Mouse (Mus musculus): ENCODE results near the gene Slc28a1. TPM values are rescaled to one million over a fixed set of nuclear protein-coding genes. Genes with fewer than 3 reads are reported as not detected.

The Slc28a1 gene
- polyA plus RNA-seq, 1 experiment = 1.0 TPM

GRCm38 (mm10) chr7:81212697-81213346, 98.2 kb downstream of the Slc28a1 start:
- TF ChIP-seq CTCF (IDR thresholded peaks at IDR 0.05; ENCODE audit: control insufficient read depth, insufficient read depth, low read length) (peak; percentile 17; the same call in 1 of the 2 replicates), POLR2A (IDR thresholded peaks at IDR 0.05; ENCODE audit: borderline replicate concordance, control insufficient read depth, low read depth, low read length) (peak; percentile 42; the same call in 1 of the 2 replicates)
- peak overlapping the region; percentile 97 for H3K27ac ChIP-seq (ENCODE audit: control insufficient read depth, insufficient read depth, low read depth, low read length, poor library complexity)
- WGBS = under 1% methylated on average over 57 of the region's 57 CpGs
- peak overlapping the region; percentile 67 for H3K4me3 ChIP-seq (replicated peaks; ENCODE audit: control insufficient read depth, low read depth, low read length)
- no peaks in the 10 kb centered on the region for H3K4me1 ChIP-seq (ENCODE audit: control insufficient read depth, insufficient read depth, low read length)

- WGBS = under 1% methylated on average over 122 of the region's 128 CpGs
- Histone ChIP-seq H3K4me3 (replicated peaks; ENCODE audit: control insufficient read depth, low read depth, low read length) (peak within 1 kb of the TSS; percentile 69), H3K4me1 (ENCODE audit: control insufficient read depth, insufficient read depth, low read length) (no peaks in the 10 kb centered on the region), H3K27ac (ENCODE audit: control insufficient read depth, insufficient read depth, low read depth, low read length, poor library complexity) (peak within 1 kb of the TSS; percentile 97)
- TF ChIP-seq POLR2A (IDR thresholded peaks at IDR 0.05; ENCODE audit: borderline replicate concordance, control insufficient read depth, low read depth, low read length) = no peak
- no peak for TF ChIP-seq CTCF (IDR thresholded peaks at IDR 0.05; ENCODE audit: control insufficient read depth, insufficient read depth, low read length)
Observed at GRCm38 (mm10) chr7:81213347-81214152, 99.0 kb downstream of the Slc28a1 start, which contains the start of gene Pde8a. TSS of gene Pde8a (plus strand) at chr7:81213596.

- 23% methylated on average over 40 of the region's 40 CpGs for WGBS
- H3K4me3 ChIP-seq (replicated peaks; ENCODE audit: control insufficient read depth, low read depth, low read length) = peak overlapping the region; percentile 69
- TF ChIP-seq CTCF (IDR thresholded peaks at IDR 0.05; ENCODE audit: control insufficient read depth, insufficient read depth, low read length) = no peak
- TF ChIP-seq POLR2A (IDR thresholded peaks at IDR 0.05; ENCODE audit: borderline replicate concordance, control insufficient read depth, low read depth, low read length) = no peak
- peak overlapping the region; percentile 97 for H3K27ac ChIP-seq (ENCODE audit: control insufficient read depth, insufficient read depth, low read depth, low read length, poor library complexity)
- H3K4me1 ChIP-seq (ENCODE audit: control insufficient read depth, insufficient read depth, low read length) = no peaks in the 10 kb centered on the region; the same call in 1 of the 2 replicates
Observed at GRCm38 (mm10) chr7:81214153-81214907, 99.7 kb downstream of the Slc28a1 start.

GRCm38 (mm10) chr7:81215950-81216349, 101.4 kb downstream of the Slc28a1 start:
- Histone ChIP-seq H3K27ac (ENCODE audit: control insufficient read depth, insufficient read depth, low read depth, low read length, poor library complexity) (no peak overlapping the region), H3K4me1 (ENCODE audit: control insufficient read depth, insufficient read depth, low read length) (no peaks in the 10 kb centered on the region; the same call in 1 of the 2 replicates), H3K4me3 (replicated peaks; ENCODE audit: control insufficient read depth, low read depth, low read length) (no peak overlapping the region)
- TF ChIP-seq CTCF (IDR thresholded peaks at IDR 0.05; ENCODE audit: control insufficient read depth, insufficient read depth, low read length) = no peak
- no peak for TF ChIP-seq POLR2A (IDR thresholded peaks at IDR 0.05; ENCODE audit: borderline replicate concordance, control insufficient read depth, low read depth, low read length)
- WGBS = 77% methylated on average over 1 of the region's 1 CpGs

GRCm38 (mm10) chr7:81219321-81219720, 104.7 kb downstream of the Slc28a1 start:
- H3K4me3 ChIP-seq (replicated peaks; ENCODE audit: control insufficient read depth, low read depth, low read length) = no peak overlapping the region
- H3K4me1 ChIP-seq (ENCODE audit: control insufficient read depth, insufficient read depth, low read length) = no peaks in the 10 kb centered on the region; the same call in 1 of the 2 replicates
- 70% methylated on average over 7 of the region's 7 CpGs for WGBS
- H3K27ac ChIP-seq (ENCODE audit: control insufficient read depth, insufficient read depth, low read depth, low read length, poor library complexity) = no peak overlapping the region
- TF ChIP-seq POLR2A (IDR thresholded peaks at IDR 0.05; ENCODE audit: borderline replicate concordance, control insufficient read depth, low read depth, low read length) = no peak
- no peak for TF ChIP-seq CTCF (IDR thresholded peaks at IDR 0.05; ENCODE audit: control insufficient read depth, insufficient read depth, low read length)

Other genes starting within 250 kb of the Slc28a1 start
- 11.1 and 12.8 TPM in 2 replicates for gene Wdr73, start 213.5 kb upstream of the Slc28a1 start, polyA plus RNA-seq (2011; ENCODE audit: insufficient read depth, insufficient read length, low replicate concordance, missing spikeins)
- 5.4 and 21.2 TPM in 2 replicates for gene Nmb, start 209.7 kb upstream of the Slc28a1 start, polyA plus RNA-seq (2011; ENCODE audit: insufficient read depth, insufficient read length, low replicate concordance, missing spikeins)
- gene Sec11a, start 167.0 kb upstream of the Slc28a1 start, polyA plus RNA-seq (2011; ENCODE audit: insufficient read depth, insufficient read length, low replicate concordance, missing spikeins) = 44.5 and 47.9 TPM in 2 replicates
- gene Zfp592, start 121.1 kb upstream of the Slc28a1 start, polyA plus RNA-seq (2011; ENCODE audit: insufficient read depth, insufficient read length, low replicate concordance, missing spikeins) = 13.7 and 24.7 TPM in 2 replicates
- 0.22 TPM in 1 of 2 replicates, not detected in the other for gene Alpk3, start 57.2 kb upstream of the Slc28a1 start, polyA plus RNA-seq (2011; ENCODE audit: insufficient read depth, insufficient read length, low replicate concordance, missing spikeins)
- 3.0 and 6.7 TPM in 2 replicates for gene Pde8a, start 98.8 kb downstream of the Slc28a1 start, polyA plus RNA-seq (2011; ENCODE audit: insufficient read depth, insufficient read length, low replicate concordance, missing spikeins)
- gene Rps17, start 230.5 kb downstream of the Slc28a1 start, polyA plus RNA-seq (2011; ENCODE audit: insufficient read depth, insufficient read length, low replicate concordance, missing spikeins) = 559 and 1,092 TPM in 2 replicates